Mouse (Mus musculus) adrenal gland, adult 2 months (tissue): ENCODE data around the gene Smg1. TPM values are rescaled to one million over a fixed set of nuclear protein-coding genes. Genes with fewer than 3 reads are reported as not detected.

Experiments
- DNase-seq: peaks from one replicate; pipeline ENCODE4 v3.0.0; 2021
- polyA plus RNA-seq: library from polyadenylated mRNA; depleted of rRNA; stranded (reverse); fragments of >200 nt; gene quantifications from 2 replicates; pipeline ENCODE4 v1.2.3, GENCODE M21; 2012
- total RNA-seq, 2 experiments: library from RNA; stranded (reverse); gene quantifications; 2 replicates each; pipeline ENCODE4 v1.2.3; 2021

Gene Smg1
- total and polyA plus RNA-seq, 3 experiments: 29.9 to 44.5 (median 39.7) TPM

GRCm38 (mm10) chr7:118141271-118141670 lies 102.2 kb downstream of the Smg1 start:
- no peak for DNase-seq

- DNase-seq: no peak
These were observed 108.3 kb downstream of the Smg1 start for GRCm38 (mm10) chr7:118135128-118135527.

GRCm38 (mm10) chr7:118129430-118130041 lies 113.9 kb downstream of the Smg1 start, which contains the start of gene Arl6ip1:
Gene Arl6ip1 (minus strand): TSS chr7:118129662.
- DNase-seq: peak; percentile 98

GRCm38 (mm10) chr7:118128925-118129429 lies 114.5 kb downstream of the Smg1 start:
- DNase-seq: peak; percentile 58

- DNase-seq: no peak
These were observed 117.1 kb downstream of the Smg1 start for GRCm38 (mm10) chr7:118126219-118126875.

GRCm38 (mm10) chr7:118125736-118126135 lies 117.7 kb downstream of the Smg1 start:
- no peak for DNase-seq

- DNase-seq: peak; percentile 59
These were observed 119.7 kb downstream of the Smg1 start for GRCm38 (mm10) chr7:118123512-118124411.

- no peak for DNase-seq
These were observed 121.2 kb downstream of the Smg1 start for GRCm38 (mm10) chr7:118122235-118122634.

GRCm38 (mm10) chr7:118120654-118121053 lies 122.8 kb downstream of the Smg1 start:
- no peak for DNase-seq

- no peak for DNase-seq
These were observed 123.5 kb downstream of the Smg1 start for GRCm38 (mm10) chr7:118119946-118120345.

- peak; percentile 70 for DNase-seq
These were observed 124.3 kb downstream of the Smg1 start for GRCm38 (mm10) chr7:118119142-118119541.

- no peak for DNase-seq
These were observed 125.0 kb downstream of the Smg1 start for GRCm38 (mm10) chr7:118118426-118118825.

- DNase-seq: no peak
These were observed 125.8 kb downstream of the Smg1 start for GRCm38 (mm10) chr7:118117539-118118210.

GRCm38 (mm10) chr7:118116787-118117538 lies 126.5 kb downstream of the Smg1 start:
- no peak for DNase-seq

GRCm38 (mm10) chr7:118115877-118116568 lies 127.4 kb downstream of the Smg1 start, which contains the start of gene Rps15a:
Gene Rps15a (minus strand): TSS chr7:118116188.
- peak; percentile 93 for DNase-seq

GRCm38 (mm10) chr7:118115533-118115876 lies 128.0 kb downstream of the Smg1 start:
- peak; percentile 20 for DNase-seq

- no peak for DNase-seq
These were observed 129.8 kb downstream of the Smg1 start for GRCm38 (mm10) chr7:118113541-118114297.

GRCm38 (mm10) chr7:118111128-118111527 lies 132.3 kb downstream of the Smg1 start:
- no peak for DNase-seq

- no peak for DNase-seq
These were observed 135.8 kb downstream of the Smg1 start for GRCm38 (mm10) chr7:118107671-118108070.
